Mouse (Mus musculus) thymus, postnatal 4 days (tissue): ENCODE measurements at regions not wholly inside any gene's neighbourhood (a gene's known extent, or its start where the extent isn't known, plus 50 kb on each side); places are given as distances from the start of the nearest gene placed in this dataset.
A peak's percentile ranks its signal among the peaks of the same experiment; 100 is the strongest.
"Not testable (repeated sequence)": the region's sequence is repeated elsewhere in the genome, so short reads cannot be mapped to it uniquely, and the experiment has no call there.

Experiments used
- DNase-seq: peaks from one replicate; pipeline ENCODE4 v3.0.0; 2021

DNA sequence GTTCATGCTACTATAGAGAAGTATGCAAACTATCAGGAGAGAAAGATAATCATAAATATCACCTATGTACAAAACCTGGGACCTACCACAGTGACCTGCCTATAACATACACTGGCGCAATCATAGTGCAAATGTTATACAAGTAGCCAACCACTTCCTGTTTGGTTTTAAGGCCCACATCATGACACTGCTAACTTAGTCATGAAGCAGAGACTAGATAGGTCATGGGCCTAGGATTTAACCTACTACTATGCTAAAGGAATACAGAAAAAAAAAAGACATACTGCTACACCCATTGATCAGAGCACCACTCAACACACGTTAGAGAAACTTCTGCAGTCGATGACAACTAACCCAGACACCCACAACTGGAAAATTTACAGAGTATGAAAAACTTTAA is 498.6 kb upstream of the Acvr2a start:
- no peak for DNase-seq

GRCm38 (mm10) chr2:48316180-48316889 is 497.6 kb upstream of the Acvr2a start:
- no peak for DNase-seq

- DNase-seq, result no peak
Measured at GRCm38 (mm10) chr2:48317821-48318220, 496.1 kb upstream of the Acvr2a start.

GRCm38 (mm10) chr2:48318384-48319030 is 495.4 kb upstream of the Acvr2a start:
- DNase-seq, result no peak

- no peak for DNase-seq
Measured at GRCm38 (mm10) chr2:48321471-48321870, 492.4 kb upstream of the Acvr2a start.

DNA sequence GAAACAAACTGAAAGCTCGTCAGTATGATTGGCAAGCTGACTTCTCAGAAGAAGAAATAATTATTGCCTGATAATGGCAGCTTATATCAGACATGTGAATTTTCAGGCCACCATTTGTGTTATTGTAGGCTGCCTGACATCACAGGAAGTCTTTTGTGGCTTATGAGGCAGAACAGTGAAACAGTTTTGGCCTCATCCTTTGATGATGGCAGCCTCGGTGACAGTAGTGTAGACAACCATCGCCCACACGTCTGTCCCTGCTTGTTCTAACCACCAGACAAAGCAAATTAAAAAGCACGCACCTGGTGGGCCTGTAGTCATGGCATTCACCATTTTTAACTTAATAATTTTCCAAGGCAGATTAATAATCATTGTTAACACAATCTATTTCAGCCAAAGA is 491.6 kb upstream of the Acvr2a start:
- DNase-seq, result peak; percentile 37

- DNase-seq, result no peak
Measured at GRCm38 (mm10) chr2:48328204-48328603, 485.7 kb upstream of the Acvr2a start.

- DNase-seq, result peak; percentile 30
Measured at GRCm38 (mm10) chr2:48332783-48333182, 481.1 kb upstream of the Acvr2a start.

- no peak for DNase-seq
Measured at GRCm38 (mm10) chr2:48348021-48348420, 465.9 kb upstream of the Acvr2a start.

GRCm38 (mm10) chr2:48349794-48350193 is 464.1 kb upstream of the Acvr2a start:
- no peak for DNase-seq

- no peak for DNase-seq
Measured at GRCm38 (mm10) chr2:48350206-48350605, 463.7 kb upstream of the Acvr2a start.

DNA sequence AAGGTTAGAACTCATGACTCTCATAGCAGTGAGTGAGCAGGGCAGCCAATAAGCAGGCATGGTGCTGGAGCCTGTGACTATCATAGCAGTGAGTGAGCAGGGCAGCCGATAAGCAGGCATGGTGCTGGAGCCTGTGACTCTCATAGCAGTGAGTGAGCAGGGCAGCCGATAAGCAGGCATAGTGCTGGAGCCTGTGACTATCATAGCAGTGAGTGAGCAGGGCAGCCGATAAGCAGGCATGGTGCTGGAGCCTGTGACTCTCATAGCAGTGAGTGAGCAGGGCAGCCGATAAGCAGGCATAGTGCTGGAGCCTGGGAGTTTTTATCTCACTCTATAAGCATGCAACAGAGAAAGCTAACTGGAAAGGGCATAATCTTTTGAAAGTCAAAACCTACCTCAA is 442.3 kb upstream of the Acvr2a start:
- not testable (repeated sequence) for DNase-seq

- no peak for DNase-seq
Measured at GRCm38 (mm10) chr2:48373086-48373485, 440.8 kb upstream of the Acvr2a start.

- DNase-seq, result no peak
Measured at GRCm38 (mm10) chr2:48374302-48374701, 439.6 kb upstream of the Acvr2a start.

DNA sequence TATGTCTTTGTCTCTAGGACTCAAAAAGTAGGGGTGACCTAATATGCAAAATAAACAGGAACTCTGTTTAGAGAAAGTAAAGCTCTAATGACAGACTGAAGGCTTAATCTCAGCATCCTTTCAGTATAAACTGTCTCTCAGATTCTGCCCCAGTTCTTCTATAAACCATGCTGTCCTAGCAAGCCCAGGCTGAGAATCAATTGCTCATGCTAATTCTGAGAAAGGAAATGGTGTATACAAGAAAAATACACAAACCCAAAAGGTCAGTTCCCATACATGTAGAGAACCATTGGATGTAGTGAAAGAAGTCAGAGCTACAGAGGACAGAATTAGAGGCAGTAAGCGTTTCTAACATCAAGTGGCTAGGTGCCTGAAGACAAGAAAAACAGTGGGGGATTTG is 435.7 kb upstream of the Acvr2a start:
- no peak for DNase-seq

DNA sequence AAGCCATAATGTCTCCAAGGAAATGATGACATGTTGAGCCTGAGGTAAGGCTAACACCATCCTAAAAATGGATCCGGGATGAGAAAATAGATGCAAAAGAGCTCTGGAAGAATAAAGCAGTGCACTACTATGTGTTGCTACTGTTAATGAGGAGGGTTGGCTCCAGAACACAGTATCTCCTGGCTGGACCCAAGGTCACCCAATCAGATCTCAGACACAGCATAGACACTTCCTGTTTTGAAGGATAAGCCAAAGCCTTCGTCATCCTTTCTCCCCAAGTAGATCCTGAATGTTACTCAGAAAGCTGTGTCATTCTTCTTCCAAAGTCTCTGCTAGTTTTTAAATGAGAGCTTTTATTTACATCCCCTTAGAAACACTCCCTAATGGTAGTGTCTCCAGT is 435.2 kb upstream of the Acvr2a start:
- DNase-seq, result no peak

- no peak for DNase-seq
Measured at GRCm38 (mm10) chr2:48380140-48380539, 433.8 kb upstream of the Acvr2a start.

- no peak for DNase-seq
Measured at GRCm38 (mm10) chr2:48380786-48381185, 433.1 kb upstream of the Acvr2a start.

DNA sequence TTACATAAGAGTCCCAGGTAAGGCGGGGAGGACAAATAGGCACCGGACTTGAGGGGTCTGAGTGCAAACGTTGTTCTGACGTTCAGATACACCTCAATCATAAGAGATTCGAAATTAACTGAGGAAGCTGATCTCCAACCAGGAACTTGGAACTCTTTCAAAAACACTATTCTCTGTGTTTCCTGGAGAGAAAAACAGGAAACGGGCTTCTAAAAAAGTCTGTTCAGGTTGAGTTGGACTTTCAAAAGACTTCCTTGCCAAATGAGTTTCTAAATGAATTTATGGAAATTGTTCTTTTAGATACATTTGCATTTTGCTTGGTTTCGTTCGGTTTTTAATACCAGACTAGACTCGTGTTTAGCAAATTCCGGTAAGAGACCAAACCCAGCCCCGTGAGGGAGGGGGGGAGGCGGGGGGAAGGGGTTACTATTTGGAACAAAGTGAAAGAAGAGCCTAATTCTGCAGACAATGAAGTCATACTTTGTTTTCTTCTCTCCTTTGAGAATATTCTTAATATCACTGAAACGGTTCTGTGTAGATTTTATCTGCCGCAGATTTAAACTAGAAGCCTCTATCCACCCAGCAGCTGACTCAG is 432.3 kb upstream of the Acvr2a start:
- no peak for DNase-seq

GRCm38 (mm10) chr2:48398504-48398903 is 415.4 kb upstream of the Acvr2a start:
- DNase-seq, result no peak

GRCm38 (mm10) chr2:48399191-48399590 is 414.7 kb upstream of the Acvr2a start:
- no peak for DNase-seq

DNA sequence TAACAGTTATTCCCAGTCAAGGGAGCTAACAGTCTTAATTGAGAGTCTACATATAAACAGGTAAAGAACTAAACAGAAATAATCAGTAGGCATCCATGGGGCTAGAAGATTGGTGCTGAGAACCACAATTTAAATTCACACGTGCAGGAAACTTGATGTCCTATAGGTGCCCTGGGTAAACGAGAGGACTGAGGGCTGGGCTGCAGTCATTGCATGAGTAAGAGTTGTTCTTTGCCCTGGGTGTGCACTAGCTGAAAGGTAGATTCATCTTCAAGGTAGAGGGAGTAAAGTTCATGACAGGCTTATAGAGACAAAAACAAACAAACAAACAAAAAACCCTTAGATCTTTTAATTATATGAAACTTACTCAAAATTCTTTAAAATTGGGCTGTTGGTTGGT is 411.1 kb upstream of the Acvr2a start:
- no peak for DNase-seq

- DNase-seq, result no peak
Measured at GRCm38 (mm10) chr2:48404460-48404859, 409.4 kb upstream of the Acvr2a start.

- DNase-seq, result no peak
Measured at GRCm38 (mm10) chr2:48407876-48408275, 406.0 kb upstream of the Acvr2a start.
